Mouse (Mus musculus): ENCODE measurements around the gene Arhgef11.
A peak's percentile ranks its signal among the peaks of the same experiment; 100 is the strongest.

Gene Arhgef11

GRCm38 (mm10) chr3:87661291-87661690 lies 43.9 kb downstream of the Arhgef11 start:
- no peak for DNase-seq (ENCODE audit: low spot score in 2 of 2)

GRCm38 (mm10) chr3:87718525-87718924 lies 101.2 kb downstream of the Arhgef11 start:
- DNase-seq (ENCODE audit: low spot score in 2 of 2) = no peak

- no peak for DNase-seq (ENCODE audit: low spot score in 2 of 2)
Observed at GRCm38 (mm10) chr3:87724556-87724955, 107.2 kb downstream of the Arhgef11 start.

- no peak for DNase-seq (ENCODE audit: low spot score in 2 of 2)
Observed at GRCm38 (mm10) chr3:87725396-87726160, 108.2 kb downstream of the Arhgef11 start.

GRCm38 (mm10) chr3:87726191-87726590 lies 108.8 kb downstream of the Arhgef11 start:
- DNase-seq (ENCODE audit: low spot score in 2 of 2) = no peak

- DNase-seq (ENCODE audit: low spot score in 2 of 2) = no peak
Observed at GRCm38 (mm10) chr3:87728696-87729095, 111.3 kb downstream of the Arhgef11 start.

- no peak for DNase-seq (ENCODE audit: low spot score in 2 of 2)
Observed at GRCm38 (mm10) chr3:87733098-87733497, 115.7 kb downstream of the Arhgef11 start.

GRCm38 (mm10) chr3:87733984-87734761 lies 116.8 kb downstream of the Arhgef11 start:
- DNase-seq (ENCODE audit: low spot score in 2 of 2) = no peak

- DNase-seq (ENCODE audit: low spot score in 2 of 2) = no peak
Observed at GRCm38 (mm10) chr3:87735335-87735734, 118.0 kb downstream of the Arhgef11 start.

GRCm38 (mm10) chr3:87738906-87739305 lies 121.5 kb downstream of the Arhgef11 start:
- no peak for DNase-seq (ENCODE audit: low spot score in 2 of 2)

- no peak for DNase-seq (ENCODE audit: low spot score in 2 of 2)
Observed at GRCm38 (mm10) chr3:87742013-87742412, 124.7 kb downstream of the Arhgef11 start.

GRCm38 (mm10) chr3:87742735-87743134 lies 125.4 kb downstream of the Arhgef11 start:
- DNase-seq (ENCODE audit: low spot score in 2 of 2) = peak; percentile 54 to 55

GRCm38 (mm10) chr3:87743927-87744326 lies 126.6 kb downstream of the Arhgef11 start:
- no peak for DNase-seq (ENCODE audit: low spot score in 2 of 2)

- DNase-seq (ENCODE audit: low spot score in 2 of 2) = no peak
Observed at GRCm38 (mm10) chr3:87745036-87745659, 127.8 kb downstream of the Arhgef11 start.

GRCm38 (mm10) chr3:87748431-87748830 lies 131.1 kb downstream of the Arhgef11 start, which contains the start of gene Lrrc71:
Gene Lrrc71, minus strand, starts transcription at chr3:87748625.
- DNase-seq (ENCODE audit: low spot score in 2 of 2) = no peak

GRCm38 (mm10) chr3:87749036-87749435 lies 131.7 kb downstream of the Arhgef11 start:
- peak in 1 of 2 experiments; percentile 65 for DNase-seq (ENCODE audit: low spot score in 2 of 2)

GRCm38 (mm10) chr3:87749977-87750376 lies 132.6 kb downstream of the Arhgef11 start:
- DNase-seq (ENCODE audit: low spot score in 2 of 2) = no peak

- DNase-seq (ENCODE audit: low spot score in 2 of 2) = no peak
Observed at GRCm38 (mm10) chr3:87752567-87752966, 135.2 kb downstream of the Arhgef11 start.

GRCm38 (mm10) chr3:87753829-87754228 lies 136.5 kb downstream of the Arhgef11 start:
- DNase-seq (ENCODE audit: low spot score in 2 of 2) = no peak

GRCm38 (mm10) chr3:87755964-87756363 lies 138.6 kb downstream of the Arhgef11 start:
- peak; percentile 66 to 89 for DNase-seq (ENCODE audit: low spot score in 2 of 2)

GRCm38 (mm10) chr3:87756488-87756887 lies 139.1 kb downstream of the Arhgef11 start:
- DNase-seq (ENCODE audit: low spot score in 2 of 2) = no peak

GRCm38 (mm10) chr3:87758641-87759040 lies 141.3 kb downstream of the Arhgef11 start:
- DNase-seq (ENCODE audit: low spot score in 2 of 2) = no peak

All from thymus, postnatal 10 days (tissue).